Mouse (Mus musculus): ENCODE measurements at regions not wholly inside any gene's neighbourhood (a gene's known extent, or its start where the extent isn't known, plus 50 kb on each side); places are given as distances from the start of the nearest gene placed in this dataset.

- Histone ChIP-seq H3K27ac (no peak overlapping the region), H3K4me1 (peaks cover 4% of the 10 kb centered on the region; the same call in 1 of the 2 replicates), H3K4me2 (no peak overlapping the region), H3K36me3 (no peaks in the 10 kb centered on the region), H3K27me3 (replicated peaks) (no peaks in the 10 kb centered on the region), H3K9me3 (no peaks in the 10 kb centered on the region), H3K4me3 (replicated peaks) (no peak overlapping the region), H3K9ac (no peak overlapping the region)
- ATAC-seq (ENCODE audit: insufficient read depth, low FRiP score, low read depth), result no peak
- WGBS, result 98% methylated on average over 2 of the region's 2 CpGs
These were observed 249.9 kb upstream of the Jun start for GRCm38 (mm10) chr4:95301907-95302306.

- no peak overlapping the region for H3K4me2 ChIP-seq
- H3K36me3 ChIP-seq, result no peaks in the 10 kb centered on the region
- 0 out of 2 replicates have a peak overlapping the region, but pooled peaks have one; percentile 31 for H3K27ac ChIP-seq
- H3K9ac ChIP-seq, result no peak overlapping the region
- H3K4me1 ChIP-seq, result peaks cover 4% of the 10 kb centered on the region; the same call in 1 of the 2 replicates
- no peak overlapping the region for H3K4me3 ChIP-seq (replicated peaks)
- no peak for ATAC-seq (ENCODE audit: insufficient read depth, low FRiP score, low read depth)
- no peaks in the 10 kb centered on the region for H3K9me3 ChIP-seq
- 53% methylated on average over 2 of the region's 2 CpGs for WGBS
- H3K27me3 ChIP-seq (replicated peaks), result no peaks in the 10 kb centered on the region
These were observed 251.3 kb upstream of the Jun start for GRCm38 (mm10) chr4:95303337-95303736.

- no peaks in the 10 kb centered on the region for H3K27me3 ChIP-seq (replicated peaks)
- H3K36me3 ChIP-seq, result no peaks in the 10 kb centered on the region
- H3K27ac ChIP-seq, result no peak overlapping the region
- no peak overlapping the region for H3K9ac ChIP-seq
- 75% methylated on average over 1 of the region's 1 CpGs for WGBS
- H3K9me3 ChIP-seq, result no peaks in the 10 kb centered on the region
- H3K4me3 ChIP-seq (replicated peaks), result no peak overlapping the region
- peaks cover 4% of the 10 kb centered on the region; the same call in 1 of the 2 replicates for H3K4me1 ChIP-seq
- no peak for ATAC-seq (ENCODE audit: insufficient read depth, low FRiP score, low read depth)
- no peak overlapping the region for H3K4me2 ChIP-seq
These were observed 252.0 kb upstream of the Jun start for GRCm38 (mm10) chr4:95304006-95304405.

GRCm38 (mm10) chr4:95307134-95307533, 250.2 kb upstream of the Fggy start:
- no peak for ATAC-seq (ENCODE audit: insufficient read depth, low FRiP score, low read depth)
- H3K27ac ChIP-seq, result no peak overlapping the region
- H3K36me3 ChIP-seq, result no peaks in the 10 kb centered on the region
- H3K9me3 ChIP-seq, result no peaks in the 10 kb centered on the region
- peaks cover 4% of the 10 kb centered on the region; the same call in 1 of the 2 replicates for H3K4me1 ChIP-seq
- H3K4me3 ChIP-seq (replicated peaks), result no peak overlapping the region
- H3K9ac ChIP-seq, result no peak overlapping the region
- H3K27me3 ChIP-seq (replicated peaks), result no peaks in the 10 kb centered on the region
- H3K4me2 ChIP-seq, result no peak overlapping the region
- WGBS, result 83% methylated on average over 2 of the region's 2 CpGs

- Histone ChIP-seq H3K4me2 (no peak overlapping the region), H3K4me1 (peaks cover 1% of the 10 kb centered on the region; the same call in 1 of the 2 replicates), H3K27ac (no peak overlapping the region), H3K9ac (no peak overlapping the region), H3K36me3 (no peaks in the 10 kb centered on the region), H3K4me3 (replicated peaks) (no peak overlapping the region), H3K27me3 (replicated peaks) (no peaks in the 10 kb centered on the region), H3K9me3 (no peaks in the 10 kb centered on the region)
- peak; percentile 63; the same call in 1 of the 2 replicates for ATAC-seq (ENCODE audit: insufficient read depth, low FRiP score, low read depth)
- 27% methylated on average over 5 of the region's 5 CpGs for WGBS
These were observed 248.8 kb upstream of the Fggy start for GRCm38 (mm10) chr4:95308469-95308895.

GRCm38 (mm10) chr4:95310410-95310809, 246.9 kb upstream of the Fggy start:
- Histone ChIP-seq H3K4me1 (no peaks in the 10 kb centered on the region), H3K36me3 (no peaks in the 10 kb centered on the region), H3K9me3 (no peaks in the 10 kb centered on the region), H3K27ac (no peak overlapping the region), H3K9ac (no peak overlapping the region), H3K4me3 (replicated peaks) (no peak overlapping the region), H3K4me2 (no peak overlapping the region), H3K27me3 (replicated peaks) (no peaks in the 10 kb centered on the region)
- no peak for ATAC-seq (ENCODE audit: insufficient read depth, low FRiP score, low read depth)
- 51% methylated on average over 6 of the region's 6 CpGs for WGBS

GRCm38 (mm10) chr4:95317821-95318290, 239.5 kb upstream of the Fggy start:
- no peaks in the 10 kb centered on the region for H3K36me3 ChIP-seq
- no peak overlapping the region for H3K4me3 ChIP-seq (replicated peaks)
- no peak overlapping the region for H3K9ac ChIP-seq
- 22% methylated on average over 3 of the region's 3 CpGs for WGBS
- H3K27ac ChIP-seq, result peak overlapping the region; percentile 41; the same call in 1 of the 2 replicates
- H3K9me3 ChIP-seq, result no peaks in the 10 kb centered on the region
- peaks cover 7% of the 10 kb centered on the region for H3K4me1 ChIP-seq
- no peaks in the 10 kb centered on the region for H3K27me3 ChIP-seq (replicated peaks)
- ATAC-seq (ENCODE audit: insufficient read depth, low FRiP score, low read depth), result peak; percentile 74
- H3K4me2 ChIP-seq, result no peak overlapping the region

GRCm38 (mm10) chr4:95318561-95318960, 238.7 kb upstream of the Fggy start:
- 49% methylated on average over 1 of the region's 1 CpGs for WGBS

GRCm38 (mm10) chr4:95319036-95319435, 238.3 kb upstream of the Fggy start:
- 36% methylated on average over 6 of the region's 6 CpGs for WGBS
- Histone ChIP-seq H3K36me3 (no peaks in the 10 kb centered on the region), H3K9ac (no peak overlapping the region), H3K4me3 (replicated peaks) (no peak overlapping the region), H3K4me1 (peaks cover 7% of the 10 kb centered on the region), H3K27me3 (replicated peaks) (no peaks in the 10 kb centered on the region), H3K27ac (no peak overlapping the region), H3K4me2 (no peak overlapping the region), H3K9me3 (no peaks in the 10 kb centered on the region)
- ATAC-seq (ENCODE audit: insufficient read depth, low FRiP score, low read depth), result no peak; the same call in 1 of the 2 replicates

More at GRCm38 (mm10) chr4:95318561-95318960, 238.7 kb upstream of the Fggy start:
- Histone ChIP-seq H3K27ac (peak overlapping the region; percentile 41; the same call in 1 of the 2 replicates), H3K27me3 (replicated peaks) (no peaks in the 10 kb centered on the region), H3K9ac (no peak overlapping the region), H3K4me3 (replicated peaks) (no peak overlapping the region), H3K4me2 (no peak overlapping the region), H3K36me3 (no peaks in the 10 kb centered on the region), H3K4me1 (peaks cover 7% of the 10 kb centered on the region), H3K9me3 (no peaks in the 10 kb centered on the region)
- ATAC-seq (ENCODE audit: insufficient read depth, low FRiP score, low read depth), result no peak

GRCm38 (mm10) chr4:95325861-95326260, 231.4 kb upstream of the Fggy start:
- WGBS, result 62% methylated on average over 1 of the region's 1 CpGs
- Histone ChIP-seq H3K4me2 (no peak overlapping the region), H3K36me3 (no peaks in the 10 kb centered on the region)

GRCm38 (mm10) chr4:95339822-95340221, 217.5 kb upstream of the Fggy start:
- Histone ChIP-seq H3K4me3 (replicated peaks) (no peak overlapping the region), H3K27ac (no peak overlapping the region), H3K4me1 (no peaks in the 10 kb centered on the region), H3K9me3 (no peaks in the 10 kb centered on the region), H3K9ac (no peak overlapping the region), H3K36me3 (no peaks in the 10 kb centered on the region), H3K4me2 (no peak overlapping the region), H3K27me3 (replicated peaks) (no peaks in the 10 kb centered on the region)
- ATAC-seq (ENCODE audit: insufficient read depth, low FRiP score, low read depth), result no peak
- WGBS, result 81% methylated on average over 2 of the region's 2 CpGs

More at GRCm38 (mm10) chr4:95325861-95326260, 231.4 kb upstream of the Fggy start:
- no peaks in the 10 kb centered on the region for H3K27me3 ChIP-seq (replicated peaks)
- no peak overlapping the region for H3K27ac ChIP-seq
- no peak overlapping the region for H3K4me3 ChIP-seq (replicated peaks)
- H3K4me1 ChIP-seq, result no peaks in the 10 kb centered on the region
- no peak overlapping the region for H3K9ac ChIP-seq
- H3K9me3 ChIP-seq, result no peaks in the 10 kb centered on the region
- no peak for ATAC-seq (ENCODE audit: insufficient read depth, low FRiP score, low read depth)

- H3K4me1 ChIP-seq, result no peaks in the 10 kb centered on the region
- H3K4me2 ChIP-seq, result no peak overlapping the region
- H3K27me3 ChIP-seq (replicated peaks), result no peaks in the 10 kb centered on the region
- no peak overlapping the region for H3K27ac ChIP-seq
- H3K4me3 ChIP-seq (replicated peaks), result no peak overlapping the region
- H3K9ac ChIP-seq, result no peak overlapping the region
- H3K9me3 ChIP-seq, result no peaks in the 10 kb centered on the region
- WGBS, result 66% methylated on average over 3 of the region's 3 CpGs
- no peak for ATAC-seq (ENCODE audit: insufficient read depth, low FRiP score, low read depth)
- H3K36me3 ChIP-seq, result no peaks in the 10 kb centered on the region
These were observed 216.4 kb upstream of the Fggy start for GRCm38 (mm10) chr4:95340926-95341325.

Data from stomach, embryonic 15.5 days (tissue).